Mouse (Mus musculus): ENCODE results near the gene Adap1. TPM values are rescaled to one million over a fixed set of nuclear protein-coding genes. Genes with fewer than 3 reads are reported as not detected.

Adap1 gene
- polyA plus RNA-seq, 1 experiment: 7.8 TPM

DNA sequence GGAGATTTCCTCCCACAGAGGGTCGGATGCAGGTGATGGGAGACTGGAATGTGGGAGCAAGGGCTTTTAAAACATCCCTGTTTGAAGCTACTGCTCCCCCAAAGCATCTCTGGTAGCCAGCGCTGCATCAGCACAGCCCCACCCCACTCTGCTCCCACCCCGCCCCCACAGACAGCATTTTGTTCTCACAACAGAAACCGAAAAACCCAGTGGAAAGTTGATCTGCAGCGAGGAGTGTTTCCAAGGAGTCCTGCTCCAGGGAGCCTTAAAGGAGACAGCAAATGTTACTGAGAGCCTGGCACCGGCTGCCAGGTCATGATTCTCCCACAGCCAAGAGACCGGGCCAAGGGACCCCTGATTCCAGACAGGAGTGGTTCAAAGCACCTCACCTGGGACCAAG, 5.3 kb upstream of the Adap1 start:
- Histone ChIP-seq H3K4me1 (ENCODE audit: control insufficient read depth, insufficient read depth, low read length) (peaks cover 4% of the 10 kb centered on the region; the same call in 1 of the 2 replicates), H3K27me3 (ENCODE audit: control insufficient read depth, insufficient read depth, low read length) (no peaks in the 10 kb centered on the region)
- TF ChIP-seq CTCF (IDR thresholded peaks at IDR 0.05; ENCODE audit: control insufficient read depth, insufficient read depth, insufficient replicate concordance, low read depth, low read length) (no peak), POLR2A (IDR thresholded peaks at IDR 0.05; ENCODE audit: control insufficient read depth, low read depth, low read length) (no peak)

DNA sequence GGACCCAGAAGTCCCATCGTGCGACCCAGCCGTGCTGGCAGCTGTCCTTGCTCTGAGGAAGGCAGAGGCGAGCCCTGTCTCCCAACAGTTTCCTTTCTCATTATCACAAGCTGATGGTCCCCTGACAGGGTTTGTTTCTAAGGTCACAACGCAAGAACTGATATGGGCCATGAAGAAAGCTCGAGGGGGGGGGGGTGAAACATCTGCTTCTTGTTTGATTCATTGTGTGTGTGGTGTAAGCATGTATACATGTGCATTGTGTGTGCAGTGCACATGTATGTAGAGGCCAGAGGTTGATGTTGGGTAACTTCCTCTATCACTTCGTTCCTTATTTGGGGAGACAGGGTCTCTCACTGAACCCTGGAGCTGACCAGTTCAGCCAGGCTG, 2.2 kb upstream of the Adap1 start:
- TF ChIP-seq POLR2A (IDR thresholded peaks at IDR 0.05; ENCODE audit: control insufficient read depth, low read depth, low read length) (no peak), CTCF (IDR thresholded peaks at IDR 0.05; ENCODE audit: control insufficient read depth, insufficient read depth, insufficient replicate concordance, low read depth, low read length) (no peak)
- Histone ChIP-seq H3K4me1 (ENCODE audit: control insufficient read depth, insufficient read depth, low read length) (peaks cover 22% of the 10 kb centered on the region), H3K27ac (ENCODE audit: control insufficient read depth, insufficient read depth, low read depth, low read length) (no peak overlapping the region), H3K27me3 (ENCODE audit: control insufficient read depth, insufficient read depth, low read length) (no peaks in the 10 kb centered on the region), H3K4me3 (ENCODE audit: control insufficient read depth, low read depth, low read length) (no peak overlapping the region), H3K36me3 (ENCODE audit: control insufficient read depth, insufficient read depth, low read length) (no peaks in the 10 kb centered on the region)

More for the DNA sequence above, 5.3 kb upstream of the Adap1 start:
- Histone ChIP-seq H3K36me3 (ENCODE audit: control insufficient read depth, insufficient read depth, low read length) (no peaks in the 10 kb centered on the region), H3K27ac (ENCODE audit: control insufficient read depth, insufficient read depth, low read depth, low read length) (no peak overlapping the region), H3K4me3 (ENCODE audit: control insufficient read depth, low read depth, low read length) (no peak overlapping the region)

- no peak overlapping the region for H3K27ac ChIP-seq (ENCODE audit: control insufficient read depth, insufficient read depth, low read depth, low read length)
- no peaks in the 10 kb centered on the region for H3K36me3 ChIP-seq (ENCODE audit: control insufficient read depth, insufficient read depth, low read length)
- H3K4me1 ChIP-seq (ENCODE audit: control insufficient read depth, insufficient read depth, low read length): peaks cover 22% of the 10 kb centered on the region
- TF ChIP-seq POLR2A (IDR thresholded peaks at IDR 0.05; ENCODE audit: control insufficient read depth, low read depth, low read length) (no peak), CTCF (IDR thresholded peaks at IDR 0.05; ENCODE audit: control insufficient read depth, insufficient read depth, insufficient replicate concordance, low read depth, low read length) (no peak)
- no peak overlapping the region for H3K4me3 ChIP-seq (ENCODE audit: control insufficient read depth, low read depth, low read length)
- H3K27me3 ChIP-seq (ENCODE audit: control insufficient read depth, insufficient read depth, low read length): no peaks in the 10 kb centered on the region
Observed at GRCm38 (mm10) chr5:139326986-139327633, 1.7 kb upstream of the Adap1 start.

DNA sequence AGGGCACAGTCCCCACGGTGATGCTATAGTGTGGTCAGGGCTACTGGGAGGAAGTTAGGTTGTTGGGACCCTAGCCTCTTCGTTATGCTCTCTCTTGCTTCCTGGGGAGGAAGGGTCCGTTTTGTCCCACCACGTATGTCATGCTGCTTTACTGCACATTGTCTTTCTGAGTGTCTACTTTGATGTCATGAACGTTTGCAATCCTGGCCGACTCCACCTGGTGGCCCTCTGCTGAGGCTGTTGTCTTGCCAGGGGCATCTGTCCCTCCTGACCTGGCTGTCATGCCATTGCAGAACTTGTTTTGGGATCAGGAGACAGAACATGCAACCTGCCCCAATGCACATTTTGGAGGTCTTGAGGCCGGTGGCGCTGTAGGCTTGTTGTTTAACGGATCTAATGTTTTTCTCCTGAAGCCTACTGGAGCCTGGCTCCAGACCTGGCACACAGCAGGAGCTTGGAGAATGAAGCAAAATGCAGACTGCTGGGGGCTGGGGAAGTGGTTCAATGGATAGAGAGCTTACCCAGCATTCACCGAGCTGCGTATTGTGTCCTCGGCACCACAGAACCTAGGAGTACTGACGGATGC, 782 bp upstream of the Adap1 start:
- Histone ChIP-seq H3K27ac (ENCODE audit: control insufficient read depth, insufficient read depth, low read depth, low read length) (peak overlapping the region; percentile 79), H3K36me3 (ENCODE audit: control insufficient read depth, insufficient read depth, low read length) (no peaks in the 10 kb centered on the region), H3K27me3 (ENCODE audit: control insufficient read depth, insufficient read depth, low read length) (no peaks in the 10 kb centered on the region), H3K4me3 (ENCODE audit: control insufficient read depth, low read depth, low read length) (peak overlapping the region; percentile 80), H3K4me1 (ENCODE audit: control insufficient read depth, insufficient read depth, low read length) (peaks cover 19% of the 10 kb centered on the region)
- no peak for TF ChIP-seq CTCF (IDR thresholded peaks at IDR 0.05; ENCODE audit: control insufficient read depth, insufficient read depth, insufficient replicate concordance, low read depth, low read length)
- no peak for TF ChIP-seq POLR2A (IDR thresholded peaks at IDR 0.05; ENCODE audit: control insufficient read depth, low read depth, low read length)

DNA sequence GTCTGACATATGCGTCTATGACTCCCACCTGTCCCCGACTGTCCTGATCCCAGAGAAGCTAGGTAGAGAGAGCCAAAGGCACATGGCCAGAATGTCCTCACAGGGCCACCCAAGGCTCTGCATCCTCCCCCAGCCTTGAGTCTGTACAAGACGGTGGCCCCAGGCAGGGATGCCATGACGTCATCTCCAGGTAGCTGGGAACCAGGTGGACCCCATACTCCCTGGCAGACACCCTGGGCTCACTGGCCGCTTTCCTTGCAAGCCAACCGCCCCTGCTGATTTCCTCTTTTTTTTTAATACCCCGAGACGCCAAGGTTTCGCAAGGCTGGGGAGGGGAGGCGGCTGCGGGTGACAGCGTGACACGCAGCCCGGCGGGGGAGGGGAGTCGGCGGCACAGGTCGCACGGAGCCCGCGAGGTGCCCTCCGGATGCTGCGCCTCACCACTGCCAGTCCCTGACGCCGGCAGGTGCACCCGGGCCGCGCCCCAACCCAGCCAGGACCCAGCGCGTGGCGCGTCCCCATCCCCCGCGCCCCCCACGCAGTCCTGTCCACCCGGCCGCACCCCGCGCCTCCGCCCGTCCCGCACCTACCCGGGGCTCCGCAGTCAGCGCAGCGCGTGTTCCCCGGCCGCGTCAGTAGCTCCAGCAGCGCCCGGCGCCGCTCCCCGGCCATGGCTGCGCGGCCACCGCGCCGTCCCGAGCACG, 579 bp downstream of the Adap1 start:
- no peaks in the 10 kb centered on the region for H3K36me3 ChIP-seq (ENCODE audit: control insufficient read depth, insufficient read depth, low read length)
- no peaks in the 10 kb centered on the region for H3K27me3 ChIP-seq (ENCODE audit: control insufficient read depth, insufficient read depth, low read length)
- peaks cover 19% of the 10 kb centered on the region for H3K4me1 ChIP-seq (ENCODE audit: control insufficient read depth, insufficient read depth, low read length)
- H3K4me3 ChIP-seq (ENCODE audit: control insufficient read depth, low read depth, low read length): peak overlapping the region; percentile 80
- TF ChIP-seq CTCF (IDR thresholded peaks at IDR 0.05; ENCODE audit: control insufficient read depth, insufficient read depth, insufficient replicate concordance, low read depth, low read length): no peak
- TF ChIP-seq POLR2A (IDR thresholded peaks at IDR 0.05; ENCODE audit: control insufficient read depth, low read depth, low read length): no peak
- no peak overlapping the region for H3K27ac ChIP-seq (ENCODE audit: control insufficient read depth, insufficient read depth, low read depth, low read length)

DNA sequence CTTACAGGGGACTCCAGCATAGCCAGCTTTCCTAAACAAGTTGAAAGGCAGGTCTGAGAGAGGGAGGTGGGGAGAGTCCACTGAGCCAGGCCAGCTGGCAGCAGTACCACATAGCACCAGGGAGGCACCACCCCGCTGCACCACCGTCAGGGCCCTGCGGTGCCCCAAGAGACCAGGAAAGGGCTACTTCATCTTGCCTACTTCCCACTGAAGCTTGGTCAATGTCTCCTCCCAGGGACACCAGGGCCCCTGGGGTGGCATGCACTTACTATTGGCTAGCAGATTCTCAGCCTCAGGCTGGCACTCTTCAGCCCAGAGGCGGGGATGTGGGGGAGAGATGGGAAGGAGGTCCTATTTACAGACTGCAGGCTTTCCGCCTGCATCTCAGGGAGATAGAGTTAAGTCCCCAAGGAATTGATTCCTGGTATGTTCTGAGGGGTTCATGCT, 1.4 kb downstream of the Adap1 start:
- Histone ChIP-seq H3K4me1 (ENCODE audit: control insufficient read depth, insufficient read depth, low read length) (peaks cover 19% of the 10 kb centered on the region), H3K27me3 (ENCODE audit: control insufficient read depth, insufficient read depth, low read length) (no peaks in the 10 kb centered on the region), H3K36me3 (ENCODE audit: control insufficient read depth, insufficient read depth, low read length) (no peaks in the 10 kb centered on the region), H3K27ac (ENCODE audit: control insufficient read depth, insufficient read depth, low read depth, low read length) (no peak overlapping the region), H3K4me3 (ENCODE audit: control insufficient read depth, low read depth, low read length) (no peak overlapping the region)
- TF ChIP-seq CTCF (IDR thresholded peaks at IDR 0.05; ENCODE audit: control insufficient read depth, insufficient read depth, insufficient replicate concordance, low read depth, low read length) (no peak), POLR2A (IDR thresholded peaks at IDR 0.05; ENCODE audit: control insufficient read depth, low read depth, low read length) (no peak)

DNA sequence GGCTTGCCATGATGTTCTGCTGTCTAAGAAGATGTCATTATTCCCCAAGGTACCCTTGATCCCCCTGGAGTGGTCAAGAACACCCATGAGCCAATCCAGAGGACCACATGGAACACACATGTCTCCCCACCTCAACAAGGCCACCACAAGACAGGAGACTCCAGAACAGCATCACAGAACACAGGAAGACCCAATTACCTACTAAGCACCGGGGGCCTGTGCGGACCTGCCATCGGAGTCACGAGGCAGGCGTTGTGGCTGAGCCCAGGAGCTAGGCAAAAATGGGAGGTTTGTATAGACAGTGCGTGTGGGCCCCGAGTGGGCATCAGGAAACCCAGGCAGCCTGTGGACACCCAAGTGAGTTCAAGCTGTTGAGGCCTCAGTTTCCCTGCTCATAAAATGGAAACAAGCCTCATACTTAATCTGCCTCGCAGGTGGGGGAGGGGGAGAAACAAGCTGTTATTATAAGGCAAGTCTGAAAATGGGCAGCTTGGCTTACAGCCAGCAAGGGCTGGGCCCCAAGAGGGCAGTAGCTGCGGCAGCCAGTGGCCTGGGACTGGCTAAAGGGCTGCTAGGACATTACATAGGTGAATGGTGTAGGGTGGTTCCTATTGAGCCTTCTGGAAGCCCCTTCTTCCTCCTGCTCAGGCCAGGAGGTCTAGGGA, 2.0 kb downstream of the Adap1 start:
- no peak overlapping the region for H3K4me3 ChIP-seq (ENCODE audit: control insufficient read depth, low read depth, low read length)
- H3K36me3 ChIP-seq (ENCODE audit: control insufficient read depth, insufficient read depth, low read length): no peaks in the 10 kb centered on the region
- H3K27ac ChIP-seq (ENCODE audit: control insufficient read depth, insufficient read depth, low read depth, low read length): no peak overlapping the region
- peaks cover 19% of the 10 kb centered on the region for H3K4me1 ChIP-seq (ENCODE audit: control insufficient read depth, insufficient read depth, low read length)
- no peaks in the 10 kb centered on the region for H3K27me3 ChIP-seq (ENCODE audit: control insufficient read depth, insufficient read depth, low read length)
- TF ChIP-seq CTCF (IDR thresholded peaks at IDR 0.05; ENCODE audit: control insufficient read depth, insufficient read depth, insufficient replicate concordance, low read depth, low read length) (no peak), POLR2A (IDR thresholded peaks at IDR 0.05; ENCODE audit: control insufficient read depth, low read depth, low read length) (no peak)
